Mouse (Mus musculus) heart, embryonic 14.5 days (tissue): ENCODE results near the gene Dnajc11. TPM values are rescaled to one million over a fixed set of nuclear protein-coding genes. Genes with fewer than 3 reads are reported as not detected.

Experiments used
- ATAC-seq: fragments of 200-750 bp; cut with Nextera tagmentation; 2 replicates; pipeline ENCODE4 v1.8.0; 2017; ENCODE audit warnings: low read depth, moderate TSS enrichment; ENCODE audit not compliant: insufficient number of reproducible peaks, insufficient read depth, low FRiP score
- H3K27ac ChIP-seq, 2 experiments: fragments of 200-500 bp in 1 of 2; fragments of 300-500 bp in 1 of 2; sonication (generic) in 1 of 2; replicated peaks in 1 of 2; 2 replicates each; pipeline ENCODE4 v1.5.1; 2012 to 2014; ENCODE audit warnings: low read depth in 2 of 2, low read length in 2 of 2, control low read depth in 1 of 2, mild to moderate bottlenecking in 1 of 2, mixed read lengths in 1 of 2; ENCODE audit not compliant: control insufficient read depth in 1 of 2, insufficient read depth in 1 of 2
- H3K27me3 ChIP-seq: fragments of 300-500 bp; sonication (generic); 2 replicates; pipeline ENCODE4 v1.6.1; 2014; ENCODE audit warnings: mild to moderate bottlenecking, low read length, control low read depth; ENCODE audit not compliant: control insufficient read depth, insufficient read depth
- H3K36me3 ChIP-seq: fragments of 300-500 bp; sonication (generic); 2 replicates; pipeline ENCODE4 v1.6.1; 2014; ENCODE audit warnings: mild to moderate bottlenecking, control low read depth, low read length, mixed read lengths; ENCODE audit not compliant: control insufficient read depth, insufficient read depth
- H3K4me1 ChIP-seq, 2 experiments: fragments of 200-500 bp in 1 of 2; fragments of 300-500 bp in 1 of 2; sonication (generic) in 1 of 2; 2 replicates each; pipeline ENCODE4 v1.6.1; 2012 to 2014; ENCODE audit warnings: low read length in 2 of 2, control low read depth in 1 of 2, mixed read lengths in 1 of 2; ENCODE audit not compliant: control insufficient read depth in 2 of 2, insufficient read depth in 2 of 2
- H3K4me2 ChIP-seq: fragments of 300-500 bp; sonication (generic); 2 replicates; pipeline ENCODE4 v1.6.1; 2014; ENCODE audit warnings: mild to moderate bottlenecking, low read length
- H3K4me3 ChIP-seq, 2 experiments: fragments of 200-500 bp in 1 of 2; fragments of 300-500 bp in 1 of 2; sonication (generic) in 1 of 2; 2 replicates each; pipeline ENCODE4 v1.5.1; 2012 to 2014; ENCODE audit warnings: low read length in 2 of 2, mild to moderate bottlenecking in 2 of 2, control low read depth in 1 of 2, low read depth in 1 of 2, moderate library complexity in 1 of 2; ENCODE audit not compliant: control insufficient read depth in 1 of 2, insufficient read depth in 1 of 2
- H3K9ac ChIP-seq: fragments of 300-500 bp; sonication (generic); 2 replicates; pipeline ENCODE4 v1.6.1; 2014; ENCODE audit warnings: mild to moderate bottlenecking, low read length
- H3K9me3 ChIP-seq: fragments of 300-500 bp; sonication (generic); 2 replicates; pipeline ENCODE4 v1.6.1; 2016; ENCODE audit warnings: low read length, control low read depth; ENCODE audit not compliant: control insufficient read depth
- WGBS: fragments of 180-500 bp; shearing (Covaris S2); extraction: QIAGEN DNeasy Blood & Tissue Kit; methylation state at CpG from one replicate; pipeline ENCODE4 v1.1.7; 2014; 5-methylcytosine and 5-hydroxymethylcytosine counted together
- polyA plus RNA-seq: library from polyadenylated mRNA; unstranded; fragments of >200 nt; fragmentation: Nextera tagmentation; extraction: Ambion mirVana; gene quantifications from 2 replicates; pipeline ENCODE4 v1.2.1, GENCODE M21; 2014

Dnajc11 gene
- 51.8 and 54.6 TPM in 2 replicates for polyA plus RNA-seq

DNA sequence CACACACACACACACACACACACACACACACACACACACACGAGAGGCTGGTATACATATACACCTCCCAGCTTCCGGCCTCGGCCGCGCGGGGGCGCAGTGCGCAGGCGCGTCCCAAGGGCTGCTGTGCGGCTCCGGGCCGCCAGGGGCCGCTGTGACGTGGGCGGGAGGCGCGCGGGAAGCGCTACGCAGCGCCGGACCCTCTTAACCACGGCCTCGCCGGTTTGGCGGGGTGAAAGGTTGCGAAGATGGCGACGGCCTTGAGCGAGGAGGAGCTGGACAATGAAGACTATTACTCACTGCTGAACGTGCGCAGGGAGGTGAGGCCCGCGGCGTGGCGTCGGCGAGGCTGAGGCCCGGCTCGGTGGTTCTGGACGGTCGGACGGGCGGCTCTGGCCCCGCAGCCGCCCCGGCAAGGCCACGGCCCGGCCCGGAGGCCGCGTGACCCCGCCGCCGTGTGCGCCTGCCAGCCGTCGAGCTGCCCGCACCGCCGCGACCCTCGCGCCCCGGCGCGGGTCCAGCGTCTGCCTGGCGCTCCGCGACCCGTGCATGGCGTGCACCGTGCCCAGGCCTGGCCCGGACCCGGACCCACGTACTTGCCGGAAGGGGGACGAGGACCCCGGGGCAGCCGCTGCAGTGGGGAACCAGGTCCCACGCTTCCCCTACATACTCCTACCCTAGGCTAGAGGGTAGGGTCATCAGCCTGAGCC is at the start of gene Dnajc11:
TSS of gene Dnajc11 (plus strand) at position 187 of the 710 bp plus-strand sequence.
- H3K36me3 ChIP-seq, result no peaks in the 10 kb centered on the region
- no peaks in the 10 kb centered on the region for H3K27me3 ChIP-seq
- H3K9me3 ChIP-seq, result no peaks in the 10 kb centered on the region
- peak within 1 kb of the TSS; percentile 99 for H3K9ac ChIP-seq
- H3K4me3 ChIP-seq, result peak within 1 kb of the TSS; percentile 73 to 100
- peak; percentile 76 for ATAC-seq
- peaks cover 0 to 19% of the 10 kb centered on the region in 2 experiments; a peak in 3 of 4 replicates for H3K4me1 ChIP-seq
- H3K4me2 ChIP-seq, result peak within 1 kb of the TSS; percentile 88
- H3K27ac ChIP-seq, result peak within 1 kb of the TSS in 1 of 2 experiments; percentile 73; a peak in 2 of 4 replicates
- WGBS, result under 1% methylated on average over 83 of the region's 83 CpGs

DNA sequence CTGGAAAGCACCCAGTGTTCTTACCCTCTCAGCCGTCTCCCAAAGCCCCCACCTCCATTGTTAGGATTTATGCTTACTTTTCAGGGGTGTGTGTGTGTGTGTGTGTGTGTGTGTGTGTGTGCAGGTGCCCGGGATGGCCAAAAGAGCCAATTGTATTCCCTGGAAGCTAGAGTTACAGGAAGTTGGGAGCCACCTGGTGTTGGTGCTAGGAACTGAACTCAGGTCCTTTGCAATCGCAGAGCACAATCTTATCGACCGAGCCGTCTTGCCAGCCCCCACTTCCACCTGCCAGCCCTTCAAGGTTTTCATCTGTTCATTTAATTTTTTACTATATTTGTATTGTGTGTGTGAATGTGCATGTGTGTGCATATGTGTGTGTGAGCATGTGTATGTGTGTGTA is 40.2 kb upstream of the Dnajc11 start:
- 61% methylated on average over 6 of the region's 6 CpGs for WGBS
- Histone ChIP-seq H3K9me3 (peaks cover 8% of the 10 kb centered on the region; the same call in 1 of the 2 replicates), H3K9ac (no peak overlapping the region), H3K36me3 (no peaks in the 10 kb centered on the region), H3K4me2 (no peak overlapping the region), H3K27me3 (no peaks in the 10 kb centered on the region), H3K27ac (no peak overlapping the region), H3K4me1 (no peaks in the 10 kb centered on the region), H3K4me3 (no peak overlapping the region)
- no peak for ATAC-seq

DNA sequence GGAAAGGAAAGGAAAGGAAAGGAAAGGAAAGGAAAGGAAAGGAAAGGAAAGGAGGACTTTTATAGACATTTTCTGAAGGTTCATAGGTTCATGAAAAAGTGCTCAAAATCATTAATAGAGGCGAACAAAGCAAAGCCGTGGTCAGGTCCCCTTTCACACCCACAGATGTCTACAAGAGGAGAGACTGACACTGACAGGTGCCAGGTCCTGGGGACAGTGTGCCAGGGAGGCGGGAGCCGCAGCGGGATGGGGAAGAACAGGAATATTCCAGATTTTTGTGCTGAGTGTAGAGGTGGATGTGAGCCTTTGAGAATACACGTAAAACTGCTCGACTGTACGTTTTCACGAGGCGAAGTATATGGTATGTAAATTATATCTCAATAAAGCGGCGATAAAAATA is 38.6 kb upstream of the Dnajc11 start:
- H3K9ac ChIP-seq, result no peak overlapping the region
- no peak overlapping the region for H3K4me3 ChIP-seq
- 86% methylated on average over 12 of the region's 12 CpGs for WGBS
- ATAC-seq, result no peak
- H3K4me1 ChIP-seq, result no peaks in the 10 kb centered on the region
- peaks cover 8% of the 10 kb centered on the region; the same call in 1 of the 2 replicates for H3K9me3 ChIP-seq
- no peak overlapping the region for H3K27ac ChIP-seq
- H3K36me3 ChIP-seq, result no peaks in the 10 kb centered on the region
- H3K4me2 ChIP-seq, result no peak overlapping the region
- no peaks in the 10 kb centered on the region for H3K27me3 ChIP-seq

DNA sequence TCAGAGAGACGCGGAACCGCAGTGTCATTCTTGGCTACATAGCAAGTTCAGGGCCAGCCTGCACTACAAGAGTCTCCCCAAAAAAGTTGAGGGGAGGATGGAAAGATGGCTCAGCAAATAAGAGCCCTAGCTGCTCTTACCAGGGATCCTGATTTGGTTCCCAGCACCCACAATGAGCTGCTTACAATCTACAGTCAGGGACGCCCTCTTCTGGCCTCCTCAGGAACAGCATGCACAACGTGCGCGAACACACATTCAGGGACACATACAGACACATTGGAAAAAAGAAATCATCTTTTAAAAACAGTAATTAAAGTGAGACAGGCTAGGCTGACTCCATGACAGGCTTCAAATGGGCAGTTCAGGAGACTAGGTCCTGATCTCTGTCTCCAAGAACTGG is 37.9 kb upstream of the Dnajc11 start:
- no peak overlapping the region for H3K9ac ChIP-seq
- WGBS, result 84% methylated on average over 7 of the region's 7 CpGs
- no peak overlapping the region for H3K4me3 ChIP-seq
- H3K27me3 ChIP-seq, result no peaks in the 10 kb centered on the region
- H3K36me3 ChIP-seq, result no peaks in the 10 kb centered on the region
- no peak overlapping the region for H3K27ac ChIP-seq
- no peaks in the 10 kb centered on the region for H3K4me1 ChIP-seq
- no peak overlapping the region for H3K4me2 ChIP-seq
- H3K9me3 ChIP-seq, result peaks cover 8% of the 10 kb centered on the region; the same call in 1 of the 2 replicates
- ATAC-seq, result no peak

DNA sequence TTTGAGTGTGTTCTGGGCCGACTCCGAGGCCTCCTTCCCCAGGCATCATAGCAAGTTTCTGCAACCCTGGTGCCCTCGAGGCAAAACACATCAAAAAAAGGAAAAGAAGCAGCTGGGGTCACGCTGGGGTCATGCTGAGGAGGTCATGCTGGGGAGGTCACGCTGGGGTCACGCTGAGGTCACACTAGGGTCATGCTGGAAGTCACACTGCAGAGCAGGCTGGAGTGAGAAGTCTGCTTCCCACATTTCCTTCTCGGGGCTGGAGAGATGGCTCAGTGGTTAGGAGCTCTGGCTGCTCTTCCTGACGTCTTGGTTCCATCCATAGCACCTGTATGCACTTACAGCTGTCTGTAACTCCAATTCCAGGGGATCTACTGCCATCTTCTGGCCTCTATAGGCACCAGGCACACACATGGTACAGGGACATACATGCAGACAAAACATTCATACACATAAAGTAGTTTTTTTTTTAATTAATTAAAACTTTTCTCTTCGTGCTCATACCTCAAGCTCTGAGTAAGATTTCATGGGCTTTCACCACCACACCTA is 36.3 kb upstream of the Dnajc11 start:
- Histone ChIP-seq H3K4me3 (no peak overlapping the region), H3K9me3 (peaks cover 8% of the 10 kb centered on the region; the same call in 1 of the 2 replicates), H3K4me1 (peaks cover 0 to 1% of the 10 kb centered on the region in 2 experiments; a peak in 3 of 4 replicates), H3K36me3 (no peaks in the 10 kb centered on the region), H3K4me2 (no peak overlapping the region), H3K27ac (no peak overlapping the region), H3K27me3 (no peaks in the 10 kb centered on the region), H3K9ac (no peak overlapping the region)
- ATAC-seq, result no peak
- WGBS, result 75% methylated on average over 9 of the region's 9 CpGs

- WGBS, result 57% methylated on average over 13 of the region's 13 CpGs
- H3K9me3 ChIP-seq, result peaks cover 8% of the 10 kb centered on the region; the same call in 1 of the 2 replicates
- no peak for ATAC-seq
- no peaks in the 10 kb centered on the region for H3K36me3 ChIP-seq
- H3K27ac ChIP-seq, result no peak overlapping the region
- H3K9ac ChIP-seq, result no peak overlapping the region
- H3K4me1 ChIP-seq, result peaks cover 13 to 16% of the 10 kb centered on the region in 2 experiments
- H3K4me3 ChIP-seq, result no peak overlapping the region
- no peak overlapping the region for H3K4me2 ChIP-seq
- H3K27me3 ChIP-seq, result no peaks in the 10 kb centered on the region
Observed at GRCm38 (mm10) chr4:151898600-151899245, 34.8 kb upstream of the Dnajc11 start.

DNA sequence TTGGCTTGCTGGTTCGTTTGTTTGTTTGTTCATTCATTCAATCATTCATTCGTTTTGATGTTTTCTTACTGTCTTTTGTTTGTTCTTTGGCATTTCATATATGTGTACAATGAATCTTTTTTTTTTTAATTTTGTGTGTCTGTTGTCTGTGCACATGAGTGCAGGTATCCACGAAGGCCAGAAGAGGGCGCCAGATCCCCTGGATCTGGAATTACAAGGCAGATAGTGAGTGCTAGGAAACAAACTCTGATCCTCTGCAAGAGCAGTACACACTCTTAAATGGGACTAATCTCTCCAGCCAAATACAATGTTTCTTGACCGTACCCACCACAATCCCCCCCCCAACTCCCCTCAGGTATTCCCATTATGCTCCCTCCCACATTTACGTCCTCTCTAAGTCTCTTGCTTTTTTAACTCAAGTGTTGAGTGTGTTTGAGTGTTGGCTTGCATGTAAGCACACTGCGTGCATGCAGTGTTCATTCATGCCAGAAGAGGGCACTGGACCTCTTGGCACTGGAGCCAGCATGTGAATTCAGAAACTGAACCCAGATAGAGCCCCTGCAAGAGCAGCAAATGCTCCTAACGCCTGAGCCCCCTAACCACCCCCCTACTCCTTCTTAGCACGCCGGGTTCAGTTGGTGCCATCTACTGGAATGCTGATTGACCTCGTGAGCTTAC is 33.6 kb upstream of the Dnajc11 start:
- ATAC-seq, result no peak
- H3K9ac ChIP-seq, result no peak overlapping the region
- 69% methylated on average over 11 of the region's 11 CpGs for WGBS

More for the DNA sequence above, 33.6 kb upstream of the Dnajc11 start:
- H3K27me3 ChIP-seq, result no peaks in the 10 kb centered on the region
- peaks cover 22 to 26% of the 10 kb centered on the region in 2 experiments for H3K4me1 ChIP-seq
- H3K27ac ChIP-seq, result no peak overlapping the region
- no peaks in the 10 kb centered on the region for H3K36me3 ChIP-seq
- H3K4me3 ChIP-seq, result no peak overlapping the region
- H3K4me2 ChIP-seq, result no peak overlapping the region
- H3K9me3 ChIP-seq, result peaks cover 8% of the 10 kb centered on the region; the same call in 1 of the 2 replicates
